Mouse (Mus musculus) hindbrain, embryonic 14.5 days (tissue): Measurements from ENCODE around the gene Stk26. TPM values are rescaled to one million over a fixed set of nuclear protein-coding genes. Genes with fewer than 3 reads are reported as not detected.

Experiments used
- ATAC-seq: fragments of 200-750 bp; cut with Nextera tagmentation; 2 replicates; pipeline ENCODE4 v1.8.0; 2017; ENCODE audit warnings: moderate number of reproducible peaks, mild to moderate bottlenecking, moderate TSS enrichment, moderate library complexity; ENCODE audit not compliant: low FRiP score
- DNase-seq: peaks from one replicate; pipeline ENCODE4 v3.0.0-alpha.2; 2015; ENCODE audit warnings: low spot score
- H3K27ac ChIP-seq: fragments of 300-500 bp; sonication (generic); 2 replicates; pipeline ENCODE4 v1.5.1; 2014; ENCODE audit warnings: mild to moderate bottlenecking, moderate library complexity
- H3K27me3 ChIP-seq: fragments of 300-500 bp; sonication (generic); 2 replicates; pipeline ENCODE4 v1.6.1; 2014; ENCODE audit warnings: mild to moderate bottlenecking, low read length, mixed read lengths; ENCODE audit not compliant: control insufficient read depth, insufficient read depth
- H3K36me3 ChIP-seq: fragments of 300-500 bp; sonication (generic); replicated peaks from 2 replicates; pipeline ENCODE4 v1.6.1; 2014; ENCODE audit not compliant: control insufficient read depth, insufficient read depth
- H3K4me1 ChIP-seq: fragments of 300-500 bp; sonication (generic); replicated peaks from 2 replicates; pipeline ENCODE4 v1.6.1; 2014; ENCODE audit warnings: antibody characterized with exemption, low read length, mixed read lengths; ENCODE audit not compliant: control insufficient read depth, insufficient read depth
- H3K4me2 ChIP-seq: fragments of 300-500 bp; sonication (generic); replicated peaks from 2 replicates; pipeline ENCODE4 v1.6.1; 2014; ENCODE audit warnings: mild to moderate bottlenecking, moderate library complexity
- H3K4me3 ChIP-seq: fragments of 300-500 bp; sonication (generic); replicated peaks from 2 replicates; pipeline ENCODE4 v1.5.1; 2014; ENCODE audit warnings: mild to moderate bottlenecking, low read length
- H3K9ac ChIP-seq: fragments of 300-500 bp; sonication (generic); 2 replicates; pipeline ENCODE4 v1.6.1; 2014
- H3K9me3 ChIP-seq: fragments of 300-500 bp; sonication (generic); 2 replicates; pipeline ENCODE4 v1.6.1; 2016; ENCODE audit warnings: low read length; ENCODE audit not compliant: control insufficient read depth
- WGBS: fragments of 180-500 bp; shearing (Covaris S2); extraction: QIAGEN DNeasy Blood & Tissue Kit; methylation state at CpG from one replicate; pipeline ENCODE4 v1.1.7; 2014; 5-methylcytosine and 5-hydroxymethylcytosine counted together
- polyA plus RNA-seq: library from polyadenylated mRNA; unstranded; fragments of >200 nt; fragmentation: Nextera tagmentation; extraction: Ambion mirVana; gene quantifications from 2 replicates; pipeline ENCODE4 v1.2.1, GENCODE M21; 2014

Gene Stk26
- polyA plus RNA-seq: 0.31 and 0.37 TPM in 2 replicates

DNA sequence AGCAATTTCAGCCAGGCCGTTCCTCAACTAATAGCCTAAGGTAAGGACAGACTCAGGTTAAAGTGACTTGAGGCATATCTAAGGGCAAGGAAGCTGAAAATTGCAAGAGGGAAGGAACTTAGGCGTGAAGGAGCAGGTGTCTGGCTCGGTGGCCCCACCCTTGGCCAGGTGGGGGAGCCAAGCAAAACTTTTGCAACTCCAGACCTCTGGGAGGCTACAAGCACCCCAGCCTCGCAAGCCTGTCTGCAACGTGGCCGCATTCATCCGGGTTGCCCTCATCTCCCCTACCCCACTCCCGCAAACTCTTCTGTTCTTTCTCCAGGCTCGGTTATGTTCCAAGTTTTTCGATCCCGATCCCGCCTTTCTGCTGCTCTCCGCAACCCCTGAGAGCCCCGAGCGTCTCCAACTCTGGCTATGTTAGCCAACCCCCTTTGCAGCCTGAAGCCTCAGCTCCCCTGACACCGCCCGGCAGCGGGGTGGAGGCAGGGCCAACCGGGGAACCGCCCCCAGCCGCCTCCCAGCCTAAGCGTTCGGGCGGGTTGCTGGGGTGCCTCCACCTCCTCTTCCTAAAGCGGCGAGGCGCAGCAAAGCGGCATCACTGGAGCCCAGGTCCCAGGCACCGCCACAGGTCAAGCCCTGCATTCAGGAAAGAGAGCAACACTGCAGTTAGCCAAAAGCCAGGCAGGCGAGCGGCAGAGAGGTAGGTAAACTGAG is at the start of gene Stk26:
TSS of gene Stk26 (plus strand) at position 201 of the 714 bp plus-strand sequence.
- ATAC-seq (peak; percentile 73; the same call in 1 of the 2 replicates), DNase-seq (no peak)
- H3K27ac ChIP-seq: no peak within 1 kb of the TSS
- H3K36me3 ChIP-seq: no peaks in the 10 kb centered on the region
- no peaks in the 10 kb centered on the region for H3K9me3 ChIP-seq
- peak within 1 kb of the TSS; percentile 45 for H3K4me3 ChIP-seq
- 22% methylated on average over 30 of the region's 31 CpGs for WGBS
- peaks cover 24% of the 10 kb centered on the region for H3K27me3 ChIP-seq
- H3K4me2 ChIP-seq: peak within 1 kb of the TSS; percentile 85
- H3K9ac ChIP-seq: peak within 1 kb of the TSS; percentile 34; the same call in 1 of the 2 replicates
- no peaks in the 10 kb centered on the region for H3K4me1 ChIP-seq

DNA sequence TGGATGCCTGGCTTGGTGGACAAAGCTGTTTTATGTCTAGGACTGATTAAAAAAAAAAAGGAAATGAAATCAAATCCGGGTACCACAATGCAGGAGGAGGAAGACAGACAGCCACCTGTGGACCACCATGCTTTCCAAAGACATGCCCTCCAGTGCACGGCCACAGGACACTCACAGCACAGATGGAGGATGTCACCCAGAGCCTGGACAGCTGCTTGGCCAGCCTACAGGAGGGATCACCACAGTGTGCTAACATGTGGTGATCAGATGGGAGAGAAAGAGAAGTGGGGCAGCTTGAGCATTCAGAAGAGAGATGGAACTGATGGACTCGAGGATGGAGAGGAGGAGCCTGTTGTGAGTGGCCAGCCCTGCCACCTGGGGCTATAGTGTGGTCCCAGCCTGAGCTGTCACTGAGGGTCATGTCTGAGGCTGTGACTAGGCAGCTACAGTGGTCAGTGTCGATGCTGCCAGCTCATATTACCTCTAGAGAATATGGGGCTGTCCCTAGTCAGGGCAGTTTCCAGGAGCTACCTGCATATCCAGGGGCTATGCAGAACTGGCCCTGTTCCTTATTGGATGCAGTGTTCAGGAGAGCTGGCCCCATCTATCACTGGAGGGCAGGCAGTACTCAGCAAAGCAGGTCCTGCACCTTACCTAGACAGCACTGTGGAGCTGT is 47.7 kb upstream of the Stk26 start:
- Histone ChIP-seq H3K4me3 (no peak overlapping the region), H3K4me2 (no peak overlapping the region), H3K36me3 (no peaks in the 10 kb centered on the region), H3K4me1 (no peaks in the 10 kb centered on the region), H3K9ac (no peak overlapping the region), H3K27ac (no peak overlapping the region), H3K27me3 (peaks cover 4% of the 10 kb centered on the region; the same call in 1 of the 2 replicates), H3K9me3 (no peaks in the 10 kb centered on the region)
- WGBS: 58% methylated on average over 4 of the region's 4 CpGs
- DNase-seq (no peak), ATAC-seq (no peak)

DNA sequence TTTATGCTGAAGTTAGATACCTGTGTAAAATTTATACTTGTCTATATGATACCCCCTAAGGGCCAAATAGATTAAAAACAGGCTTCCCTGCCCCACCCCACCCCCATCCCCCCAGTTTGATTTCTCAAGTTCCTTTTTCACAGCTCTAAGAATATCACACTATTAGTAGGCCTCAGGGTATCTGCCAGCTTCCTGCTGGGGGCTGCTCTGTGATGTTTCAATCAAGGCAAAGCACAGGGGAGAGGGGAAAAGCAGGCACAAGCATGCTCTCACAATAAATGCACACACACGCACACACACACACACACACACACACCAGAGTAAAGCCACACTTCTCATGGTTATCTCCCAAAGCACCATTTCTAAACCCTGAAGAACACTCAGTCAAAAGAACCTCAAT is 43.0 kb upstream of the Stk26 start:
- 14% methylated on average over 1 of the region's 1 CpGs for WGBS
- Histone ChIP-seq H3K4me2 (no peak overlapping the region), H3K4me3 (no peak overlapping the region), H3K27ac (no peak overlapping the region), H3K27me3 (peaks cover 16% of the 10 kb centered on the region; the same call in 1 of the 2 replicates), H3K36me3 (no peaks in the 10 kb centered on the region), H3K4me1 (no peaks in the 10 kb centered on the region), H3K9ac (no peak overlapping the region), H3K9me3 (no peaks in the 10 kb centered on the region)
- DNase-seq (no peak), ATAC-seq (peak; percentile 37; the same call in 1 of the 2 replicates)

DNA sequence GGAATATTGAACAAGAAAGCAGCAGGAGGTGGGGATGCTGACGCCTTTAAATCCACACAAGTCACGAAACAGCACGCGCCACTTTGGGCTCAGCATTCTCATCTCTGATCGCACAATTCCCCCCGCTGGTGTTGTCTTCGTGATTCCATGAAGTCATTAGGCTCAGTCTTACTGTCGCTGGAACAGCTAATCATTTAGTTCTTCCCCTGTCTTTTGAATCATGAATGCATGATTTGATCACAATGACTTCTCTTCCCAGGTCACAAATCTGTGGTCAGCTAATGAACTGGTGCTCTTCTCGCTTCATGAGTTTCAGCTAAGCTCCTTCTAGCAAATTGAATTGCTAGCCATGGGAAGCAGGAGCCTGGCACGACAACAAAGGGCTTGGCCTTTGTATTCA is 42.3 kb upstream of the Stk26 start:
- Histone ChIP-seq H3K27ac (no peak overlapping the region), H3K9ac (no peak overlapping the region), H3K4me1 (no peaks in the 10 kb centered on the region), H3K36me3 (no peaks in the 10 kb centered on the region), H3K4me2 (no peak overlapping the region), H3K4me3 (no peak overlapping the region), H3K27me3 (peaks cover 17% of the 10 kb centered on the region; the same call in 1 of the 2 replicates), H3K9me3 (no peaks in the 10 kb centered on the region)
- ATAC-seq (no peak), DNase-seq (no peak)
- WGBS: 35% methylated on average over 10 of the region's 10 CpGs

DNA sequence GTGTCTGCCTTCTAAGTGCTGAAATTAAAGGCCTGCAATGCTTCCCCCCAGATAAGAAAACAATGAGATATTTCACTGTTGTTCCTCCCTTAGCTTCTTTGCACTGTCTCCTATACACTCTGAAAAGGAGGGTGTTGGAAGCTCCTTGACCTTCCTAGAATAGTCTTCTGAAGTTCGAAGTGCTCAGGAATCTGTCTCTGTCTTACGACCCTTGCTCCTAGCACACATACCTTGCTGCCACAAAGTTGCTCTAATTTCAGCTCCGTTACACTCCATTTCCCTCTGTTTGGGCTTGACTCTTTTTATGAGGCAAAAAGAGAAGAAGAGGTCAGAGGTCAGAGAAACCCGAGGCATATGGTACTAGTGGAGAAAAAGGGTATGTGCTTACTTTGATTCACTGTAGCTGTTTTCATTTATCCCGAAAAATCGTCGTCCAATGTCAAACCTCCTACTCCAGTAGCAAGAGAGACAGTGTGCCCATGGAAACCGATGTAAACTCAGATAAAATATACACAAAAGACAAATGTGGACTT is 41.1 kb upstream of the Stk26 start:
- ATAC-seq: no peak
- 57% methylated on average over 8 of the region's 8 CpGs for WGBS

DNA sequence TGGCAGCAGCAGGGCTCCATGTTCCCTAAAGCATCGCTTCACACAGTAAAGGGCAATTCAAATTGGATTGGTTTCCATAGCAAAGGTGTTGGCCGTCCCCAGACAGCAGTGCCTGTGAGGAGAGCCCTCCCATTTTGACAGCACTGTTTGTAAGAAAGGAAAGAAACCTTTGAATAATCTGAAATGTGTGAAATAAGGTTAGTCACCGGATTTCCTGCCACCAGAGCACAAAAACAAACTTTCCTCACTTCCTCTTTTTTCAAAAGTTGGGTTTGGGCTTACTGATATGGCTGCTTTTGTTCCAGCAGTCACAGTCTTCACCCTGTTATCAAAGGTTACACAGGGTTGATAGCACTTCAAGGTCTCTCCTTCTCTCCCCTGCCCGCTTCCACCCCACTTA is 35.2 kb upstream of the Stk26 start:
- 51% methylated on average over 4 of the region's 4 CpGs for whole genome bisulfite sequencing
- ATAC-seq: no peak
- no peak overlapping the region for H3K4me2 ChIP-seq

More for the DNA sequence above, 41.1 kb upstream of the Stk26 start:
- no peak for DNase-seq
- Histone ChIP-seq H3K4me3 (no peak overlapping the region), H3K4me2 (no peak overlapping the region), H3K27me3 (peaks cover 17% of the 10 kb centered on the region; the same call in 1 of the 2 replicates), H3K9me3 (no peaks in the 10 kb centered on the region), H3K9ac (no peak overlapping the region), H3K27ac (no peak overlapping the region), H3K36me3 (no peaks in the 10 kb centered on the region), H3K4me1 (no peaks in the 10 kb centered on the region)

DNA sequence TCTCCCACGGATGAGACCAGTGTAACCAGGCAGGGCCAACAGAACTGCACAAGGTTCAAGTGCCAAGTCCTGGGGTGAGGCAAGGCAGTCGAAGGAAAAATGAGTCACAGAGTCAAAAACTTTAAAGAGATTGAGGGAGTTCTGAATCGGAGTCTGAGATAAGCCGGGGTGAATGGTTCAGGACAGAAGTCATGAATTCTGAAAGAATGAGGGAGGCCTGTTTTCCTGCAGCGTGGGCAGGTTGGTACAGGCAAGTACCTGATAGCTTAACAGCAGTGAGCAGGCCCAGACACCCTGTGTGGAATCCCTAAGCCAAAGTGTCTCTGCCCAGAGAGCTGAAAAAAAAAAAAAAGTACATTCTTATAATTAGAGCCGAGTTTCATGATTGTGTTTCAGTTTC is 17.0 kb upstream of the Stk26 start:
- no peaks in the 10 kb centered on the region for H3K36me3 ChIP-seq
- no peak overlapping the region for H3K27ac ChIP-seq
- H3K9ac ChIP-seq: no peak overlapping the region
- no peak overlapping the region for H3K4me2 ChIP-seq
- ATAC-seq: no peak
- DNase-seq: no peak
- 82% methylated on average over 6 of the region's 6 CpGs for WGBS
- H3K4me1 ChIP-seq: no peaks in the 10 kb centered on the region
- H3K4me3 ChIP-seq: no peak overlapping the region
- H3K27me3 ChIP-seq: no peaks in the 10 kb centered on the region
- H3K9me3 ChIP-seq: no peaks in the 10 kb centered on the region

More for the DNA sequence above, 35.2 kb upstream of the Stk26 start:
- Histone ChIP-seq H3K4me1 (no peaks in the 10 kb centered on the region), H3K36me3 (no peaks in the 10 kb centered on the region), H3K4me3 (no peak overlapping the region), H3K27me3 (0 out of 2 replicates have a peak, but pooled peaks cover 5% of the 10 kb centered on the region), H3K9ac (no peak overlapping the region), H3K9me3 (no peaks in the 10 kb centered on the region), H3K27ac (no peak overlapping the region)
- DNase-seq: no peak

DNA sequence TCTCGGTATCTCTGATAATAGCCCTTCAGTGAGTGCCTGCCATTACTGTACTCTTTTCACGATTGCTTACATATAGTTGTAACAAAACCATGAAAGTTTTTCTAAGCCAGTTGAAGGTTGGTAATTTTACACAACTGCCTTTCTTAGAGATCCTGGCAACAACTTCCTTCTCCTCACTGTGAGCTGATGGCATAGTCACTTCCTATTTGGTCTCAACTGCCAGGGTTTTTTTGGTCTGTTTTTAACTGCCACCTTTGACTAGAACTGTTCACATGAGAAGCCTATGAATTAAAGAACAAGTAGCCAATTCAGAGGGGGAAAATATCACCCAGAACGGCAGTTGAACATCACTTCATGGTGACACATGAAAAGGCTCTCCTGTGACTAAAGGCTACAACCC is 5.3 kb upstream of the Stk26 start:
- DNase-seq (no peak), ATAC-seq (no peak)
- Histone ChIP-seq H3K9ac (no peak overlapping the region), H3K4me3 (no peak overlapping the region), H3K27ac (no peak overlapping the region), H3K4me2 (no peak overlapping the region), H3K27me3 (peaks cover 11% of the 10 kb centered on the region; the same call in 1 of the 2 replicates), H3K9me3 (no peaks in the 10 kb centered on the region), H3K4me1 (no peaks in the 10 kb centered on the region), H3K36me3 (no peaks in the 10 kb centered on the region)
- WGBS: 82% methylated on average over 3 of the region's 3 CpGs

DNA sequence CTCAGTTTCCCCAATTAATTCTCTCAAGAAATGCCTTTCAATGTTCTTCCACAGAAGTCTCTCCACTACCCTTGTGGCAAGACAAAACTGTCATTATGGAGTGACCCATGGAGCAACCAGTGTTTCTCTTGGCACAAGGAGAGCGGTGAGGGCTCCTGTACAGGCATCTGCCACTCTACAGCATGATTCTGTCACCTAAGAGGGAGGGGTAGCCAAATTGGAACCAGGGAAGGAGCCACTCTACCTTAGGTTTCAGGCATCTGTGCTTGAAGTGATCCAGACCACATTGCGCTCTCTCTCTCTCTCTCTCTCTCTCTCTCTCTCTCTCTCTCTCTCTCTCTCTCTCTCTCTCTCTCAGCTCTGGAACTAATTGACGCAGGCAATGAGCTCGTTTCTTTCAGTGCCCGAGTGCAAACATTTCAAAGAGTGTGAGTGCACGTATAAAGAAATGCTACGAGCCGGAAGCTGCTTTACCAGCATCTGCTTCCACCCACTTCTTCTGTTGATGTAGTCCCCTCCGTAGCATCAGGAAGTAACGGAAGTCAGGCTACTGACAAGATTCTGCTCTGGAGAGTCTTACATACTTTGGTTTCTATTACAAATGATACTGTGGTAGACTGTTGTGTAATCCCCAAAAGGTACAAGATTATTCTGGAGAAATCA is 4.7 kb upstream of the Stk26 start:
- DNase-seq: no peak
- Histone ChIP-seq H3K4me3 (no peak overlapping the region), H3K9ac (no peak overlapping the region), H3K36me3 (no peaks in the 10 kb centered on the region), H3K27ac (no peak overlapping the region), H3K4me2 (no peak overlapping the region), H3K27me3 (peaks cover 16% of the 10 kb centered on the region; the same call in 1 of the 2 replicates), H3K9me3 (no peaks in the 10 kb centered on the region), H3K4me1 (no peaks in the 10 kb centered on the region)
- no peak for ATAC-seq
- 72% methylated on average over 10 of the region's 10 CpGs for WGBS
